Comparison of ENCODE assay signal across 8 mouse cellular contexts in genomic region chr19:32292067-32292739, GRCm38 (mm10).
DNase-seq lines count a peak whose midpoint lies in the region; ATAC-seq and TF ChIP-seq lines count a peak whose summit lies in the region.

No protein-coding gene starts in this region.

- ATAC-seq in liver, embryonic 12.5 days: 0 out of 2 replicates have a peak, but pooled peaks have one; percentile 21
- ATAC-seq in kidney, postnatal 0 days (replicated peaks; ENCODE audit: low FRiP score, low read depth): no peak; the same call in 1 of the 2 replicates
- ATAC-seq in neutrophil, adult 5-6 weeks (ENCODE audit: extremely low read depth, insufficient number of reproducible peaks, low FRiP score, poor library complexity, severe bottlenecking): peak; percentile 40; the same call in 1 of the 2 replicates
- ATAC-seq in midbrain, embryonic 14.5 days (ENCODE audit: low FRiP score, low TSS enrichment): no peak

- H3K9ac ChIP-seq in liver, embryonic 12.5 days: no peak overlapping the region
- H3K9ac ChIP-seq in kidney, postnatal 0 days (ENCODE audit: low read depth, low read length): no peak overlapping the region
- no peak overlapping the region for H3K9ac ChIP-seq in midbrain, embryonic 14.5 days (replicated peaks; ENCODE audit: low read length)

- H3K4me2 ChIP-seq in liver, embryonic 12.5 days: peak overlapping the region; percentile 16; the same call in 1 of the 2 replicates
- H3K4me2 ChIP-seq in kidney, postnatal 0 days (ENCODE audit: low read length): peak overlapping the region; percentile 43
- no peak overlapping the region for H3K4me2 ChIP-seq in midbrain, embryonic 14.5 days (ENCODE audit: low read length)

- peaks cover 16% of the 10 kb centered on the region for H3K4me1 ChIP-seq in liver, embryonic 12.5 days
- peaks cover 25% of the 10 kb centered on the region for H3K4me1 ChIP-seq in bone marrow macrophage, adult 2 months (ENCODE audit: control insufficient read depth, insufficient read depth, low read length)
- H3K4me1 ChIP-seq in kidney, postnatal 0 days (replicated peaks; ENCODE audit: insufficient read depth, low read length): peaks cover 22% of the 10 kb centered on the region
- H3K4me1 ChIP-seq in midbrain, embryonic 14.5 days (ENCODE audit: control insufficient read depth, insufficient read depth, low read length): no peaks in the 10 kb centered on the region

- intact Hi-C loops in left cerebral cortex, postnatal 14 days (cut with DNase I): no loop called here

- WGBS in liver, embryonic 12.5 days (ENCODE audit: insufficient replicate concordance): 69% methylated on average over 12 of the region's 12 CpGs
- WGBS in kidney, postnatal 0 days: 51% methylated on average over 12 of the region's 12 CpGs
- WGBS in midbrain, embryonic 14.5 days: 80% methylated on average over 12 of the region's 12 CpGs

- no peaks in the 10 kb centered on the region for H3K27me3 ChIP-seq in liver, embryonic 12.5 days (replicated peaks)
- H3K27me3 ChIP-seq in kidney, postnatal 0 days (ENCODE audit: insufficient read depth, low read length): no peaks in the 10 kb centered on the region
- H3K27me3 ChIP-seq in midbrain, embryonic 14.5 days (ENCODE audit: control insufficient read depth, insufficient read depth, low read length): no peaks in the 10 kb centered on the region

- no peak for TF ChIP-seq POLR2A in bone marrow macrophage, adult 2 months (IDR thresholded peaks at IDR 0.05; ENCODE audit: borderline replicate concordance, low read depth, low read length)

- no peak overlapping the region for H3K4me3 ChIP-seq in liver, embryonic 12.5 days
- H3K4me3 ChIP-seq in bone marrow macrophage, adult 2 months (ENCODE audit: insufficient read depth, low read length): peak overlapping the region; percentile 34
- no peak overlapping the region; the same call in 1 of the 2 replicates for H3K4me3 ChIP-seq in kidney, postnatal 0 days (replicated peaks; ENCODE audit: low read depth, low read length)
- H3K4me3 ChIP-seq in midbrain, embryonic 14.5 days (replicated peaks; ENCODE audit: low read depth, low read length): no peak overlapping the region

- H3K9me3 ChIP-seq in liver, embryonic 12.5 days (replicated peaks): no peaks in the 10 kb centered on the region
- no peaks in the 10 kb centered on the region for H3K9me3 ChIP-seq in kidney, postnatal 0 days (replicated peaks; ENCODE audit: low read length)
- H3K9me3 ChIP-seq in midbrain, embryonic 14.5 days (ENCODE audit: control insufficient read depth, low read length): no peaks in the 10 kb centered on the region

- TF ChIP-seq CTCF in bone marrow macrophage, adult 2 months (IDR thresholded peaks at IDR 0.05; ENCODE audit: low read depth, low read length): no peak
- no peak for TF ChIP-seq CTCF in kidney, postnatal 0 days (IDR thresholded peaks at IDR 0.05; ENCODE audit: low read depth)

- DNase-seq in liver: no peak
- DNase-seq in heart, adult 9 months (ENCODE audit: low spot score in 2 of 2): peak; percentile 76 to 83
- peak; percentile 87 for DNase-seq in kidney, postnatal 0 days (ENCODE audit: low spot score)
- DNase-seq in left cerebral cortex, postnatal 14 days (ENCODE audit: low spot score in 2 of 2): no peak
- no peak for DNase-seq in midbrain, embryonic 14.5 days

- H3K36me3 ChIP-seq in liver, embryonic 12.5 days: no peaks in the 10 kb centered on the region
- no peaks in the 10 kb centered on the region for H3K36me3 ChIP-seq in kidney, postnatal 0 days (ENCODE audit: insufficient read depth, low read length)
- H3K36me3 ChIP-seq in midbrain, embryonic 14.5 days (ENCODE audit: control insufficient read depth, insufficient read depth, low read length): no peaks in the 10 kb centered on the region

- H3K27ac ChIP-seq in liver, embryonic 12.5 days: no peak overlapping the region
- peak overlapping the region; percentile 31 for H3K27ac ChIP-seq in bone marrow macrophage, adult 2 months (ENCODE audit: insufficient read depth, low read depth, low read length)
- H3K27ac ChIP-seq in kidney, postnatal 0 days: peak overlapping the region; percentile 64
- no peak overlapping the region for H3K27ac ChIP-seq in midbrain, embryonic 14.5 days (replicated peaks; ENCODE audit: low read depth, low read length)

Comparison
In these comparisons a context has a peak if more than half of its experiments do, and no peak if none do; other contexts are left out.
1. ATAC-seq: peak in liver, embryonic 12.5 days (single experiment) and neutrophil, adult 5-6 weeks (single experiment); none in kidney, postnatal 0 days (single experiment) and midbrain, embryonic 14.5 days (single experiment).
2. H3K27ac ChIP-seq: peak in bone marrow macrophage, adult 2 months (single experiment) and kidney, postnatal 0 days (single experiment); none in liver, embryonic 12.5 days (single experiment) and midbrain, embryonic 14.5 days (single experiment).
3. DNase-seq: peak in heart, adult 9 months (2 of 2) and kidney, postnatal 0 days (single experiment); none in liver (single experiment), left cerebral cortex, postnatal 14 days (0 of 2) and midbrain, embryonic 14.5 days (single experiment).